Mouse (Mus musculus) C2C12 (cell line): ENCODE measurements around the gene Praf2. TPM values are rescaled to one million over a fixed set of nuclear protein-coding genes. Genes with fewer than 3 reads are reported as not detected.
"Not testable (repeated sequence)": the region's sequence is repeated elsewhere in the genome, so short reads cannot be mapped to it uniquely, and the experiment has no call there.

Experiments
- H3K27me3 ChIP-seq: one replicate; pipeline ENCODE4 v1.6.1; 2011; ENCODE audit not compliant: control insufficient read depth, insufficient read depth, insufficient read length
- H3K36me3 ChIP-seq: one replicate; pipeline ENCODE4 v1.6.1; 2011; ENCODE audit not compliant: control insufficient read depth, insufficient read depth
- H3K4me3 ChIP-seq: one replicate; pipeline ENCODE4 v1.5.1; 2011; ENCODE audit warnings: mild to moderate bottlenecking, control low read depth; ENCODE audit not compliant: poor library complexity, insufficient read depth, severe bottlenecking
- H3K79me2 ChIP-seq: one replicate; pipeline ENCODE4 v1.6.1; 2011; ENCODE audit not compliant: control insufficient read depth, insufficient read depth
- H3K79me3 ChIP-seq: one replicate; pipeline ENCODE4 v1.6.1; 2011; ENCODE audit warnings: low read depth, control low read depth
- H3ac ChIP-seq: one replicate; pipeline ENCODE3; 2011; ENCODE audit warnings: low read depth; ENCODE audit not compliant: control insufficient read depth, insufficient read length
- CEBPB ChIP-seq: IDR thresholded peaks from one replicate; pipeline ENCODE4 v1.6.1; 2011; ENCODE audit warnings: low read depth, mild to moderate bottlenecking, control low read depth, moderate library complexity
- CTCF ChIP-seq: IDR thresholded peaks from one replicate; pipeline ENCODE4 v1.5.1; 2011; ENCODE audit not compliant: control insufficient read depth, insufficient read depth, insufficient read length
- FOSL1 ChIP-seq: IDR thresholded peaks from one replicate; pipeline ENCODE4 v1.8.0; 2011; ENCODE audit warnings: mild to moderate bottlenecking, low read length; ENCODE audit not compliant: poor library complexity, insufficient read depth, severe bottlenecking
- MAX ChIP-seq: IDR thresholded peaks from one replicate; pipeline ENCODE4 v1.6.1; 2011; ENCODE audit warnings: mild to moderate bottlenecking, control low read depth
- MYOD1 ChIP-seq: IDR thresholded peaks from one replicate; pipeline ENCODE4 v1.6.1; 2011; ENCODE audit warnings: low read depth; ENCODE audit not compliant: control insufficient read depth, insufficient read length
- MYOG ChIP-seq: IDR thresholded peaks from one replicate; pipeline ENCODE4 v1.6.1; 2011; ENCODE audit not compliant: control insufficient read depth, insufficient read length; ENCODE audit errors: extremely low read depth
- USF1 ChIP-seq: IDR thresholded peaks from one replicate; pipeline ENCODE4 v1.6.1; 2011; ENCODE audit warnings: low read depth, mild to moderate bottlenecking, control low read depth, moderate library complexity
- polyA plus RNA-seq: library from polyadenylated mRNA; unstranded; fragments of >200 nt; fragmentation: generic; extraction: Trizol; gene quantifications from one replicate; pipeline ENCODE4 v1.2.1, GENCODE M21; 2012; ENCODE audit warnings: missing spikeins

Gene Praf2
- polyA plus RNA-seq, 1 experiment: 93.9 TPM

DNA sequence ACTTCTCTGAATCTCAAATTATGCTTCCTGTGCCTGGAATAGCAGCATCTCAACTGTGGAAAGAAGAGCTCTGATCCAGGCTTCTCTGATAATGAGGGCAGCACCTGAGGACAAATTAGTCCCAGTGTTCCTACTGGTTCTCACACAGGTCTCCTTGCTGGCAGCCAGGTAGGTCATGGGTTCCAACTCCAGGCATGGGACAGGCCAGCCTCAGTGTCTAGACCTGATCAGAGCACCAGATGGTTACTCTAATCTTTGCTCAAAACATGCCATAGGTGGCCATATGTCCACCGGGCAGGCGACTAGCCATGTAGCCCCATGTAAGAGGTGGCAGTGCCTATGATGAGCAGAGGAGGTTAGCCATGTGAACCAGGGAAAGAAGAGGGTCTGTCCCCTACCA lies 39.9 kb upstream of the Praf2 start:
- H3K79me2 ChIP-seq: no peaks in the 10 kb centered on the region
- no peak for TF ChIP-seq MYOG
- H3K27me3 ChIP-seq: peaks cover 4% of the 10 kb centered on the region
- no peak overlapping the region for H3ac ChIP-seq
- H3K79me3 ChIP-seq: no peaks in the 10 kb centered on the region
- no peak overlapping the region for H3K4me3 ChIP-seq
- H3K36me3 ChIP-seq: no peaks in the 10 kb centered on the region

DNA sequence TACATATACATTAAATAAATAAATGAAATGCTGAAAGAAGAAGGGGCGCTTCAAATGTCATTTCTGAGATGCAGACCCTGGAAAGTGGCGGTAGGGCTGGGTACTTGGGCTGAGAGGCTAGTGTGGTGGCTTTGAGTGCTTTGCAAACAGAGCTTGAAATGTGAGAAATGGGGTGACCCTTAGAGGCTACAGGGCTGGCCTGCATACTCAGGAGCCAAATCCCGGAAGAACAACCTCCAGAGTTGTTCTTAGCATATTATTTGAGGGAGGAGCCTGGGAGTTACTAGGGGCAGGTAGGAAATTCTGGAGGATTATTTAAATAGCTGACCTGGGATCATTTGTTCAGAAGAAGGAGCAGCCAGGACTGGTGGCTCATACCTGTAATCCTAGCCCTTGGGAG lies 37.8 kb upstream of the Praf2 start:
- Histone ChIP-seq H3K27me3 (peaks cover 4% of the 10 kb centered on the region), H3K79me2 (no peaks in the 10 kb centered on the region), H3K4me3 (no peak overlapping the region), H3K79me3 (no peaks in the 10 kb centered on the region), H3K36me3 (no peaks in the 10 kb centered on the region), H3ac (no peak overlapping the region)
- TF ChIP-seq MYOD1 (no peak), MYOG (no peak), CEBPB (no peak), CTCF (no peak), USF1 (no peak), MAX (no peak), FOSL1 (no peak)

DNA sequence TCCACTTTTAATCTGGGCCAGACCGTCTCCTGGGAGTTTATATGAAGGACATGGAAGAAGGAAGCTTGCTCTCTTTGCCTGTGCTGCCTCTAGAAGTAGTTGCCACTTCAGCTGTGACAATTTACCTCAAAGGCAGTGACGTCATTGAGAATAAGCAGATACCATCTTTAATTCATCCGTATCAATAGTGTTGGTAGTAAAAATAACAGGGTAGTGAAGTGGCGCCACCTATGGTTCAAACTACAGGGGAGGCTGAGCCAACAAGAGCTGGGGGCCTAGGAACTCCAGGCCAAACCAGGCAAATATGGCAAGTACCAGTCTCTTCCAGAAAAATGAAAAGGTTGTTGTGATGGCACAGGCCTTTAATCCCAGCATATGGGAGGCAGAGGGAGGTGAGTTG lies 35.4 kb upstream of the Praf2 start:
- H3K36me3 ChIP-seq: no peaks in the 10 kb centered on the region
- TF ChIP-seq CTCF (no peak), CEBPB (no peak), MAX (no peak), MYOG (no peak)
- no peak overlapping the region for H3ac ChIP-seq
- no peak overlapping the region for H3K4me3 ChIP-seq
- peaks cover 8% of the 10 kb centered on the region for H3K79me3 ChIP-seq
- H3K79me2 ChIP-seq: peaks cover 9% of the 10 kb centered on the region
- H3K27me3 ChIP-seq: no peaks in the 10 kb centered on the region

DNA sequence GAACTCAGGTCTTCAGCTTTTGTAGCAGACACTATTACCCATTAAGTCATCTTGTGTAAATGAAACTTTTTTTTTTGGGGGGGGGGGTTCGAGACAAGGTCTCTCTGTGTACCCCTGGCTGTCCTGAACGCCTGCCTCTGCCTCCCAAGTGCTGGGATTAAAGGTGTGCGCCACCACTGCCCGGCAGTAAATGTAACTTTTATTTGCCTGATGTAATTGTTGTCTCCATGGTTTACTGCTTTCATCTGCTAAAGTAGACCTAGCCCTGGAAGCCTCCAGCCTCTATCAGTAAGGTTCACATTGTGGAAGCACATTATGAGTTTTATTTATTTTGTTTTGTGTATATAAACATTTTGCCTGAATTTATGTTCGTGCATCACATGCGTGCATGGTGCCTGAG lies 31.7 kb upstream of the Praf2 start:
- peaks cover 18% of the 10 kb centered on the region for H3K79me3 ChIP-seq
- H3K36me3 ChIP-seq: peaks cover 4% of the 10 kb centered on the region
- H3ac ChIP-seq: no peak overlapping the region
- no peak for TF ChIP-seq USF1
- no peak for TF ChIP-seq CTCF
- TF ChIP-seq MAX: no peak
- TF ChIP-seq FOSL1: no peak
- no peak for TF ChIP-seq MYOD1
- TF ChIP-seq CEBPB: no peak
- TF ChIP-seq MYOG: no peak
- peaks cover 33% of the 10 kb centered on the region for H3K79me2 ChIP-seq
- H3K27me3 ChIP-seq: no peaks in the 10 kb centered on the region
- no peak overlapping the region for H3K4me3 ChIP-seq

DNA sequence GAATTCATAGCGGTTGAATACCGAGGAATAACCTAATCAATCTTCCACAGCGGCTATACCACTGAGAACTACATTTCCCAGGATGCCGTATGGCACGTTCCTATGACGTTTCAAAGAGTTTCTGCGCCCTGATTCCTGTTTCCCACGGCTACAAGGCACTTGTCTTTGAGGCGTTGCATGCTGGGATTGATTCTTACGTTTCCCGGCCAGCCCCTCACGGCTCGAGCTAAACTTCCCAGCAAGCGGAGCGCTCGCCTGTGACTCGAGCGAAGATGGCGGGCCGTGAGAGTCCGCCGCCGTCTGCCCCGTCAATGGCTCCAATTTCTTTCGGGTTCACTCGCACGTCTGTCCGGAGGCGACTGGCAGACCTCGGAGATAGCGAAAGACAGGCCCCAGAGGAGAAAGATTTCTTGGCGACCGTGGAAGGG lies 31.3 kb upstream of the Praf2 start, which contains the start of gene Gpkow:
Gpkow (plus strand) TSS at position 178 of the 428 bp plus-strand sequence.
- Histone ChIP-seq H3K36me3 (peaks cover 6% of the 10 kb centered on the region), H3K79me2 (peaks cover 33% of the 10 kb centered on the region), H3K4me3 (peak within 1 kb of the TSS; percentile 52), H3K27me3 (no peaks in the 10 kb centered on the region), H3K79me3 (peaks cover 18% of the 10 kb centered on the region), H3ac (peak within 1 kb of the TSS; percentile 57)
- TF ChIP-seq CTCF (no peak), MYOD1 (no peak), CEBPB (no peak), FOSL1 (no peak), MYOG (no peak), USF1 (no peak), MAX (no peak)

DNA sequence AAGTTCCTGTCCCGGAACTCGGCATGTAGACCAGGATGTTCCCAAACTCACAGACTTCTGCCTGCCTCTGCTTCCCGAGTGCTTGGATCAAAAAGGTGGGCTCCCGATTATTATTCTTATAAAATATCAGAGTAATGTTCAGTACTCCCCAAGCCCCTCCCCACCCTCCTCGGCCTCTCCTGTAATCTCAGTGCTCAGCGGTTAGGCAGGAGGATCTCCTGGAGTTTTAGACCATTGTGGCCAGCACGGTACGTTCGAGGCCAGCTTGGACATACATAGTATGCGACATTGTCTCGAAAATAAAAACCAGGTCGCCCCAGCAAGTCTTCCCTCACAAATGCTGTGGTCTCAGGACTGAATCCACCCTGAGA lies 14.5 kb upstream of the Praf2 start:
- H3K27me3 ChIP-seq, H3K79me3 ChIP-seq, H3K79me2 ChIP-seq, H3K36me3 ChIP-seq: not testable (repeated sequence)
- H3K4me3 ChIP-seq: peak overlapping the region; percentile 30
- H3ac ChIP-seq: peak overlapping the region; percentile 52

DNA sequence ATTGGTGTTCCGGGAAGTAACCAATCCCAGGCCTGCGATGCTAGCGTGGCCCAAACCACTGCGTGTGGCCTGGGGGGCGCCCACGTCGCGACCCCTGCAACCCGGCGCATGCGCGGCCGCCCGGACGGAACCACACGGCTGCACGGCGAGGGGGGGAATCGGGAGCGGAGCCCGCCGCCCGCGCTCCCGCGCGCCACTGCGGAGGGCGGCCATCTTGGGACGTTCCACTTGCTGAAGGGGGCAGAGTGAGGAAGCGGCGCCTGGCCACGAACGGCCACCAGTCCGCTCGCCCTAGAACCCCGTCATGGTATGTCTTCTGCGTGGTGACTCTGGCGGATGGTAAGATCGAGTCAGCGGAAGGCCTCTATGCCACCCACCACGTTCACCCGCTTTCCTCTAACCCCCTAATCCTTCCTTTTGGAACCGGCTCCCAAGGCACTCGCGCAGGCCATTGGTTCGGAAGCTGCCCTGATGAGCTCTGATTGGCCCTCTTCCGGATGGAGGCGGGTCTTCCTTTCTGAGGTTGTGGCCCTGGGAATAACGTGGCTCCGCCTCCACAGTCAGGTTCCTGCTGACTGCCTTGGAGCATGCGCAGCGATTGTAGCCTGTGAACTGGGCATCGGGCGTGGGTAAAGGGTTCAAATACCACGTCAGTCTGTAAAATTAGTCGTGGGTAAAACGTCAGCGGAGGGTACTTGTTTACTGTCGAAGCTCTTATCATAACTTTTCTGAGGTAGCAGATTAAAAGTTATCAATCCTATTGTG lies 13.9 kb upstream of the Praf2 start, which contains the start of gene Wdr45:
Wdr45 (plus strand) TSS at position 199 of the 765 bp plus-strand sequence.
- H3K79me3 ChIP-seq, H3K79me2 ChIP-seq, H3K27me3 ChIP-seq, H3K36me3 ChIP-seq: not testable (repeated sequence)
- Histone ChIP-seq H3K4me3 (peak within 1 kb of the TSS; percentile 30), H3ac (peak within 1 kb of the TSS; percentile 52)

DNA sequence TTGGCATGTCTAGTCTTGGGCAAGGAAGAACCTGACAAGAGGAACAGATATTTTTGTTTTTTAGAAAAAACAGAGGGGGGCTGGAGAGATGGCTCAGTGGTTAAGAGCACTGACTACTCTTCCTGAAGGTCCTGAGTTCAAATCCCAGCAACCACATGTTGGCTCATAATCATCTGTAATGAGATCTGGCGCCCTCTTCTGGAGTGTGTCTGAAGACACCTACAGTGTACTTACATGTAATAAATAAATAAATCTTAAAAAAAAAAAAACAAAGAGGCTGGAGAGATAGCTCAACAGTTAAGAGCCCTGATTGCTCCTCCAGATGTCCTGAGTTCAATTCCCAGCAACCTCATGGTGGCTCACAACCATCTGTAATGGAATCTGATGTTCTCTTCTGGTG lies 12.2 kb upstream of the Praf2 start:
- H3K79me2 ChIP-seq: not testable (repeated sequence)

More for the DNA sequence above, 12.2 kb upstream of the Praf2 start:
- H3ac ChIP-seq, H3K36me3 ChIP-seq, H3K4me3 ChIP-seq, H3K79me3 ChIP-seq, H3K27me3 ChIP-seq: not testable (repeated sequence)
